Mouse (Mus musculus) urinary bladder, postnatal 14 days (tissue): ENCODE data around the gene Morf4l1.
A peak's percentile ranks its signal among the peaks of the same experiment; 100 is the strongest.
"Not testable (repeated sequence)": the region's sequence is repeated elsewhere in the genome, so short reads cannot be mapped to it uniquely, and the experiment has no call there.

Source experiments
- DNase-seq: peaks from one replicate; pipeline ENCODE4 v3.0.0; 2021; ENCODE audit warnings: low spot score

Morf4l1 gene

DNA sequence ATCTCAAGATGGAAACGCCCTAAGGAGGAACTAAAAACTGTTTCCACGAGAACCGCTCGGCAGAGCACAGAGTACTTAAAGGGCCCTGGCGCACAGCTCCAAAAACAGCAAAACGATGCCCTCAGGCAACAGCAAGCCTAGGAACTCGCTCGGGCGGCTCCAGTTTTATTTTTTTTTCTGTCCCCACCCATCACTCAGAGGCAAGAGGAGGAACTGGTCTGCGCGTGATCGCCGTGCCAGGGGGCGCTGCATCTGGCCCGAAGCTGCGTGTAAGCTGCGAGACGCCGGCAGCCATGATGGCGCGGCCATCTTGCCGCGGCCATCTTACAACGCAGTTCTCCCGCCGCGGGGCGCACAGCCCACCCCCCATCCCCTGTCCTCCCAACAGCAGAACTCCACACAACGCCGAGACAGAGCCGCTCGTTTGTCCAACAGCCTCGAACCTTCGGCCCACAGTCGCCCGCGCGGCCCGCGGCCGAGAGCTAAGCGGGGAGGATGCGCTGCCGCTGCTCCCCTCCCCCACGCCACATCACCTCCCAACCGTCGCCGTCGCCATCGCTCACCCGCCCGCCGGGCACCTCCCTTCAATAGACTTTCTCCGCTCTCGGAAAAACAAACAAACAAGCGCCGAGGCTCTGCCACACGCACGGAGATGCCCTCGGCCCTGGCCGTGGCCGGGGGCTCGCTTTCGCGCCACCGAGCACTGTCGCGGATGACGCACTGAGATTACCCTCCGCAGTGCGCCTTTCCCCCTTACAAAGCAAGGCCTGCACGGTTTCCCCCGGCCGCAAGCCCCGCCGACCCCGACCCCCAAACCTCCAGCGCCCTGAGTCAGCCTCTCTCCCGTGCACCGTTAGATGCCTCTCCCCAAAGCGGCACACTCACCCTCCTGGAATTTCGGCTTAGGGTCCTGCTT, 665 bp downstream of the Morf4l1 start:
- DNase-seq, result peak; percentile 94

DNA sequence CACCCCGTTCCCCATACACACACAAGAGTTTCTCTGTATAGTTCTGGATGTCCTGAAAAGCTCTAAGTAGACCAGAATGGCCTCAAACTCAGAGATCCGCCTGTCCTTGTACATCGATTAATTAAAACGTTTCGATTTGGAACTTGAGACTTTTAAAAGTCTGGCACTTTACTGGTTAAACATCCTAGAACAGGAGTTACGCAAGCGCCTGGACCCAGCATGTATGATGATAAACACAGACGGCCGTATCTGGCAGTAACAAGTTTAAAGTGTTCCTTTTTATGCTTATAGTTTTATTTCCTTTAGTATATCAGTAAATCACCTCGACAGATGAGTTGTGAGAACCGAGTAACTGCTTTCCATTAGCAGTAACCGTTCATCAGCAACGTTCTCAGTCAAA, 1.4 kb downstream of the Morf4l1 start:
- DNase-seq, result peak; percentile 31

DNA sequence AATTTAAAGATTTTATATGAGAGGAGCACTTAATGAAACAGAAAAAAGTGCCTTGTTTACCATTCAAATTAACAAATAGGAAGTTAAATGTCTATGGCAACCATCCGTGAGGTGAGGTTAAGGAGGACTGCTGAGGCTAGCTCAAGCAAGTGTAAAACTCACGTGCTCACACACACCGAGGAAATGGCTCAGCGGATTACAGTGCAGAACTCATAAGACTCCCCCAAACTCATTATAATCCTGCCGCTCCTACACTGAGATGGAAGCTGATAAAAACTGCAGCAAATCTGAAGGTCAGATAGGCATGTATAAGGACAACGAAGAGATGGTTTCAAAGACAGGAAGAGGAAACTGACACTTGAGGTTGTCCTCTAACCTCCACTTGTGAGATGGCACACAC, 5.2 kb downstream of the Morf4l1 start:
- DNase-seq, result no peak

GRCm38 (mm10) chr9:90108272-90108671, 6.3 kb downstream of the Morf4l1 start:
- DNase-seq, result no peak

GRCm38 (mm10) chr9:90106915-90107314, 7.7 kb downstream of the Morf4l1 start:
- no peak for DNase-seq

DNA sequence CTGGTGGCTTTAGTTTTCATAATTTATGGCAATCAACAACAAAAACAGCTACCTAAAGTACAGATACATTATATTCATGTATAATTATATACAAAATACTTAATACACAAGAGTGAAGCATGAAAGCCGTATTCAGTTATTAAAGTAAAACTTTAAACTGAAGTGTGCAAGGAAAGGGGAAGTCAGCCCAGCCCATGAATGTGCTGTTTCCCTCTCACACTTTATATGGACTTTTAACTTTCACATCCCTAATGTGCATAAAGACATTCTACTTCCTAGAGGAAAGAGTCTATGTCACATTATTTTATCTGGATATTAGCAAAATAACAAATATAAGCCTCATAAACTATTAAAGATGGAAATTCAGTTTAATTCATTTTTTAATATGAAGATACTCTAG, 9.1 kb downstream of the Morf4l1 start:
- DNase-seq, result no peak

DNA sequence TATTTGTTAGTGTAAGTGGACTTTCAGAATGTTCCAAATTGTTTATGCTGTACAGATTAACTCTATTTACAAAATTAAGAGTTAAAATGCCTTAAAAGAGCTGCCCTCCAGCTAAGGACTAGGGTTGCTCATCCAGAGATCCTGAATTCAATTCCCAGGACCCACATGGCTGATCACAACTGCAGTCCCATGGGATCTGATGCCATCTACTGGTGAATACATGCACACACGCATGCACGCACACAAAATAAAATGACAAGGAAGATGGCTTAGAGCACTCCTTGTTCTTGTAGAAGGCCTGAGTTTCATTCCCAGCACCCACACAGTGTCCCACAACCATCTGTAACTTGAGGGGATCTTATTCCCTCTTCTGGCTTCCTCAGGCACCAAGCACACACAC, 13.8 kb downstream of the Morf4l1 start:
- no peak for DNase-seq

DNA sequence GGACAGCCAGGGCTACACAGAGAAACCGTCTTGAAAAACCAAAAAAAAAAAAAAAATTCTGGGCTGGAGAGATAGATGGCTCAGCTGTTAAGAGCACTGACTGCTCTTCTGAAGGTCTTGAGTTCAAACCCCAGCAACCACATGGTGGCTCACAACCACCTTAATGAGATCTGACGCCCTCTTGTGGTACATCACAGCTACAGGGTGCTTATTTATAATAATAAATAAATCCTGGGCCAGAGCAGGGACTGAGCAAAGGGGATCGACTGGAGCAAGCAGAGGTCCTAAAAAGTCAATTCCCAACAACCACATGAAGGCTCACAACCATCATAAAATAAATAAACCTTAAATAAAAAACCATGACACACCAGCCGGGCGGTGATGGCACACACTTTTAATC, 15.6 kb downstream of the Morf4l1 start:
- DNase-seq, result no peak

GRCm38 (mm10) chr9:90089339-90090104, 25.1 kb downstream of the Morf4l1 start:
- no peak for DNase-seq

DNA sequence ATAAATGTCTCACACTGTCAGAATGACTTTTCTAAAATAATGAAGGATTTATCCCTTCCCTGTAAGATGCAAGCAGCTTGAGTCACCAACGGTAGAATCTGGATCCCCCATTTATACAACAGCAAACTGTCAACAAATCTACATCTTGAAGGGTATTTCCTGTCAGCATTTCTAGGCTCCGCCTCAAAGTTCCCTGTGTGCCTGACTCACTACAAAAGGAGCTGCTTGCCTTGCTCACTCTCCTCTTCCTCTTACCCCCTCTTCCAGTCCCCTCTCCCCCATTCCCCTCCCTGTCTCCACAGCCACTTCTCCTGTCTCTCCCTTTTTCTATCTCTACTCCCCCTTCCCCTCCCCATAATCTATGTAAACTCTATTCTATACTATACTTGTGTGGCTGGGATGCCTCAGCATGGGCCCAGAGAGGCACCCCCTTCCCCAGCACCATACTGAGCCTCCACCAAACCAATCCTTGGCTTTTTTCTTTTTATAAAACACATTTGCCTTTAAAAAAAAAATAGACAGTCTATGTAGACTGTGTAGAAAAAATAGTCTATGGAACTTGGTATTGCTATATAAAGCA, 26.6 kb downstream of the Morf4l1 start:
- no peak for DNase-seq

GRCm38 (mm10) chr9:90084766-90085468, 29.7 kb downstream of the Morf4l1 start:
- DNase-seq, result no peak

DNA sequence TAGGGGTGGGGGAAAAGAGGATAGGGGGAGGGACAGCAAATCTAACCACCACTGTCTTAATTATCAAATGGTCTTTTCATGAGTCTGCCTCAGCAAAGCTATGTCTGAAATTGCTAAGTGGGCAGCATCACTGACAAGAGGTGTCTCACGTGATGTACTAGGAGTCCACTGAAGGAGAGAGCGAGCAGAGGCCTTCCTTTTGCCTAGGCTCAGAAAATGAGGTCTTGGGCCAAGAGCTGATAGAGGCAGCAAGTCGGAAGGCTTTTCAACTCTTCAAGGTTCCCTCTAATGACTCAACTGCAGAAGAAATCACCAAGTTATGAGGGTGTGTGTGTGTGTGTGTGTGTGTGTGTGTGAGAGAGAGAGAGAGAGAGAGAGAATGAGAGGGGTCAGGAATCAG, 30.4 kb downstream of the Morf4l1 start:
- DNase-seq, result no peak

- DNase-seq, result no peak
These were observed 31.6 kb downstream of the Morf4l1 start for GRCm38 (mm10) chr9:90082992-90083391.

DNA sequence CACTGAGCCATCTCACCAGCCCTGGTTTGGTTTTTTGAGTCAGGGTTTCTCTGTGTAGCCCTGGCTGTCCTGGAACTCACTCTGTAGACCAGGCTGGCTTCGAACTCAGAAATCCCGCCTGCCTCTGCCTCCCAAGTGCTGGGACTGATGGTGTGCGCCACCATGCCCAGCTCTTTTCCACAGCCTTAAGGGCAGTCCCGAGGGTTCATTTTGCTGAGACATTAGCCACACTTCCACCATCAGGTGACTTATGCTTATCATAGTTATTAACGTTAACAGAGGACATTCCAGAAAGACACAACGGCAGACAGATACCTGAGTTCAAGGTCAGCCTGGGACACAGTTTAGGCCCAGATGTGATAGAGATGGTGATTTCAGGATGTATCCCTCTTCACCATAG, 32.6 kb downstream of the Morf4l1 start:
- DNase-seq, result not testable (repeated sequence)

DNA sequence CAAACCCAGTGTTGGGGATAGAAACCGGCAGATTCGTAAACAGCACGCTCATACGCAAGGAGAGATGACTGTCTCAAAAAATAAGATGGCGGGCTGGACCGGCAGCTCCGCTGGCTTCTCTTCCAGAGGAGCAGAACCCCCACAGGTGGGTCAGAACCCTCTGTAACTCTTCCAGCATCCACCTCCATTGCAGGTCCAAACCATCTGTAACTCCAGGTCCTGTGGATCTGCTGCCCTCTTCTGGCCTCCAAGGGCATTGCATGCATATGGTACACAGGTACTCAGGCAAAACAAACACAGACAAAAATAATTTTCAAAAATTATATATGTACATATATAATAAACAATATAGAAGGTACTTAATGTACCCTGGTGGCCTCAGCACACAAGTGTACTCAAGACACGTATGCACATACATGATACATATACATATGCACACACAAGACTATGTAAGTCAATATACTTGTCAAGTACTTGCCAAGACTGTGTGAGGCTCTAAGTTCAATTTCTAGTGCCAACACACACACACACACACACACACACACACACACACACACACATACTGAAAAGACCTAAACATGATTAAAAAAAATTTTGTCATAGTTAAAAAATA, 37.6 kb downstream of the Morf4l1 start:
- DNase-seq, result peak; percentile 82

- DNase-seq, result no peak
These were observed 38.4 kb downstream of the Morf4l1 start for GRCm38 (mm10) chr9:90076131-90076530.

GRCm38 (mm10) chr9:90075336-90075735, 39.2 kb downstream of the Morf4l1 start:
- no peak for DNase-seq

- peak; percentile 52 for DNase-seq
These were observed 44.4 kb downstream of the Morf4l1 start for GRCm38 (mm10) chr9:90070174-90070573.

DNA sequence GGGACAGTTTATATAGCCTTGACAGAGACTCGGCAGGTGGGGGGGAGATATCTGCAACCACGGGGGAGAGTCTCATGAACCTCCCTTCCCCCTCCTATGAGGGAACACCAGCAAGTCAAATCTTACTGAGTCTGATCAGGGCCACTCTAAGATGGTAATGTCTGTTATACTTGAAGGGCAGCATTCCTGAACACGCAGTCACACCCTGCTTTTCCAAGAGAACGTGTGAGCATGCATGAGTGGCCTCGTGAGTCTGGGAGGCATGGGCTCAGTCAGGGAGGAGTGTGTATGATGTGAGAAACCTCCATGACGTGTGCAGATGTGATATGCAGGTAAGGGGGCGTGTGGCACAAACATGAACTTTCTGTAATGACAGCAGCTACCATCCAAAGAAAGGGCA, 45.1 kb downstream of the Morf4l1 start:
- DNase-seq, result peak; percentile 76

- peak; percentile 63 for DNase-seq
These were observed 45.8 kb downstream of the Morf4l1 start for GRCm38 (mm10) chr9:90068786-90069185.

GRCm38 (mm10) chr9:90067341-90067740, 47.2 kb downstream of the Morf4l1 start:
- DNase-seq, result no peak

GRCm38 (mm10) chr9:90060932-90061331, 53.6 kb downstream of the Morf4l1 start:
- not testable (repeated sequence) for DNase-seq
